Mouse (Mus musculus): ENCODE results near the gene Alox12b.
A peak's percentile ranks its signal among the peaks of the same experiment; 100 is the strongest.

Alox12b gene

DNA sequence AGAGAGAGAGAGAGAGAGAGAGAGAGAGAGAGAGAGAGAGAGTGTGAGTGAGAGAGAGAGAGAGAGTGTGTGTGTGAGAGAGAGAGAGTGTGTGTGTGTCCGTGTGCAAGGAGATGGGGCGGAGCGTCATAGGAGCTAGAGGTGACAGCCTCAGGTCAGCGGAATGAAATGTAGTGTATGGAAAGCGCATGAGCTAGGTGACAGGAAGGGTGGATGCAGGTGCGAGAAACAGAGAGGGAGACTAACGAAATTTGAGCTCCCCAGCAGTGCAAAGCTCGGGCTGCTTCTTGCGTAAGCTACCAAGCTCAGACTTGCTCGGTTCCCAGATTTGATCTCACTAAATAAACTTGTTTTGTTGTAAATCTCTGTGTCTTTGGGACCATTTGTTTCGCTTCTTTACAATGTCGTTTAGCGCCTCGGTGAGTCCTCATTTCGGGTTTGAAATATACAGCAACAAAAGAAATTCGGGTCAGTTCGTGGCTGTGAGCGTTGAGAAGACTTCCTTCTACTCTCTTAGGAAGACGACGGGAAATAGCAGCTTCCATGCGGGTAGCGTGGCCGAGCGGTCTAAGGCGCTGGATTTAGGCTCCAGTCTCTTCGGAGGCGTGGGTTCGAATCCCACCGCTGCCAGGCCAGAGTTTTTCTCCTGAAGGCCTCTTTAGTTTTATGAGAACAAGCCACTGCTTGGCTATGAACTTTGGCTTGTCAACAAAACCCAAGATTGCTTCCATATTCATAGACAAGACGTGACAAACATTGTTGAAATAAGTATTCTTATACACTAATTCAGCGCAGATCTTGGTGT, 32.9 kb upstream of the Alox12b start:
- DNase-seq (ENCODE audit: low spot score), result peak; percentile 89

DNA sequence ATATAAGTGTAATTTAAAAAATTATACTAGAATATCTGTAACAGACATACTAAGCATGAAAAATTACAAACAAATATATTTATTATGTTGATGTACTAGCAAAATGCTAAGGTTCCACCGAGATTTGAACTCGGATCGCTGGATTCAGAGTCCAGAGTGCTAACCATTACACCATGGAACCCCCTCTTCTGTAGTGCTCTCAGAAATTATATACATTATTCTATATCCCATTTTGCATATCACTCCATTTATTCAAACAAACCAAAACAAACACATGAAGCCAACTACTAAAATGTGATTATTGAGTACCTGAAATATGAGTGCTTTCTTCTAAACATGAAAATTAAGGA, 32.3 kb upstream of the Alox12b start:
- peak; percentile 81 for DNase-seq (ENCODE audit: low spot score)

DNA sequence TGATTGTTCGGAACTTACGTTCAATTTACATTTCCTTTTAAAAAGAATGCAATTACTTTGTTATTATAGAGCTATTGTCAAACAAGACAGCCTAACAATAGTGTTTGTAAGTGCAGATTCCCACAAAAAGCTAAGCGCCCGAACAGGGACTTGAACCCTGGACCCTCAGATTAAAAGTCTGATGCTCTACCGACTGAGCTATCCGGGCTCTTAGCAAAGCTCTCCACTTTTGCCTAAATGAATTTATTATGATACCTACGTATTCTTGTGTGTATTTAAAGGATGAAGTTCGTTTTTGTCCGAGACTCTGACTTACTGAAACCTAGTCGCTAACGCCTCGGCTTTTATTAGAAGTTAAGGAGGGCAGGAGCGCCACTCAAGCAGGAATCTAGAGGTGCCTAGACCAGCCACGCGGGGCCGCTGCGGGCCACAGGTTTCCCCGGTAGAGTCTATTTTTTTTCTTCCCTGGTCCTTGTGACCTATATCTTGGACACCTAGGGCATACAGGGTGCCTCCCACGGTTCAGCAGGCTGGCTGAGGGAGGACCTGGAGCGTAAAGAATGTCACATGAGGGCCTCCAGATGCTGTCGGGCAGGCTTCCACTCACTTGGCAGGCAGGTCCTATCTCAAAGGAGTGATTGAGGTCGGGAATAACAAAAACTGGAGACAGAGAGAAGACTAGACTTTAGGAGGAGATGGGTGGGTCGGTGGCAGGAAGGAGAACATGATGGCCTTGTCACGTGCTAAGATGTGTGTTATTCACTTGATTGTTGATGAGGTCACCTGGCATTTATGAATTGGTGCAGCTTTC, 31.5 kb upstream of the Alox12b start:
- DNase-seq (ENCODE audit: low spot score), result peak; percentile 90

DNA sequence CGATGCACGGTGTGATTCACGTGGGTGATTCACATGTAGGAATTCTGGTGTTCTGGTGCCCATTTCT, 31.1 kb upstream of the Alox12b start, which contains the start of gene Aloxe3:
Aloxe3 (plus strand) TSS at position 45 of the 67 bp plus-strand sequence.
- no peak for DNase-seq (ENCODE audit: low spot score)

DNA sequence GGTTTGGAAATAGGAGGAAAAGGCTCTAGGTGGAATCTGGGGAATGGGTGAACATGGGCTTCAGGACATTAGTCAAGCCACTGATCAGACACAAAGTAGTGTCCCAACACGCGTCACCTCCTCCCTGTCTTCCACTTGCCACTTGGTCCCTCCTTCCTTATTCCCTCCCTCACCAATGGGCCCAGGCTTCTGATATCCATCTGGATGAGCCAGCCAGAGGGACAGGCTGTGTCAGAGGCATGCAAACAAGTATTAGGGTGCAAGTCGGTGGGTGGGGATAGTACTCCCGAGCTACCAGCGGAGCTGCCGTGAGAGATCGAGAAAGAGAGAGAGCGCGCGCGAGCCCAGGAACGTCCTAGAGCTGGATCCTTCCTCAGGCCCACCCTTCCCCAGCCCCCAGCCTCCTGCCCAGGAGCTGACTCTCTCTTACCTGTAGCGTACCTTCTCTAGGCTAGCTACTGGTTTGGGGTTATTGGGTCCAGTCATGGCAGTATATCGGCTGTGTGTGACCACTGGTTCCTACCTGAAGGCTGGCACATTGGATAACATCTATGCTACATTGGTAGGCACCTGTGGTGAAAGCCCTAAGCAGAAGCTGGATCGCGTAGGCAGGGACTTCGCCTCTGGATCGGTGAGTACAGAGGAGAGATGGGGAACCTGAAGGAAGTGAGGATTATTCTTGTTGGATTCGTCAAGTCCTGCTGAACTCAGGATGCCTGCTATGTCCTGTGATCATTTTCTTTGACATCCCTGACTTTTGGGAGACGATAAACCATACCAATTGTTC, 30.7 kb upstream of the Alox12b start:
- DNase-seq (ENCODE audit: low spot score), result no peak

DNA sequence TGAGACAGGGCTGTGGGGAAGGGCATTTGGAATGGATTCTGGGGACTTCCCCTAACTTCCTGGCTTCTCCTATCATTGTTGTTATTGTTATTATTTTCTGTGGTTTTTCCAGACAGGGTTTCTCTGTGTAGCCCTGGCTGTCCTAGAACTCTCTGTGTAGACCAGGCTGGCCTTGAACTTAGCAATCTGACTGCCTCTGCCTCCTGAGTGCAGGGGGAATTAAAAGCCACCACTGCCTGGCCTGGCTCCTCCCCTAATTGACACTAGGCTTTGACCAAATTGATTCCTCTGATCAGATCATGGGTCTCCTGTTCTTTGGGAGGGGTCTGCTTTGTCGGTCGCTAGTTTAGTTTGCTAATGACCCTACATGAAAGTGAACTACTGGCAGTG, 30.1 kb upstream of the Alox12b start:
- DNase-seq (ENCODE audit: low spot score), result no peak

DNA sequence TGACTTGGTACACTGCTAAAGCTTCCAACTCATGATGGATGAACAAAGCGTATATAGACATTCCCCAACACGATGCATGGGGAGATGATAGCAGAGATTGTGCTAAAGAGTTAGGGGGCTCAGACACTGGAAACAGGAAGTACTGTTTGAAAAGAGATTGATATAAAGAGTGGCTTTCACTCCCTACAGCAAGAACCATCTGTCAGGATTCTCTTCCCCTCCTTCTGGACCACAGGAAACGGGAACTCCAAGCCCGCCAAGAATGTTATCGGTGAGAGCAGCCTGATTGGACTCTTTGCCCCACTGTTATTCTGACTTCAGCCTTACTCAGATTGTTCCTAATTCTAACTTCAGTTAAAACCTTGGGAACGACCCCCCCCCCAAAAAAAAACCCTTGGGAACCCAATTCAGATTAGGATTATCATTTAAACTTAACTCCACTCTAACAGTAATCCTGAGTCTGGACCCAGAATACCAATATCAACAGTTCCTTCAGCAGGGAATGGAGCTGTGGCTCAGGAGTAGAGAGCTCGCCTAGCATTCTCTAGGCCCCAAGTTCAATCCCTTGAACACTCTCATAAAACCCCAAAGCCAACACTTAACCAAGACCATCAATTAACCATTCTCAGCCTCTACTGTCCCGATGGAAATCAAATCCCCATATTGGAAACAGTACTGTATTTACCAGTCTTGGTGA, 28.2 kb upstream of the Alox12b start:
- no peak for DNase-seq (ENCODE audit: low spot score)

DNA sequence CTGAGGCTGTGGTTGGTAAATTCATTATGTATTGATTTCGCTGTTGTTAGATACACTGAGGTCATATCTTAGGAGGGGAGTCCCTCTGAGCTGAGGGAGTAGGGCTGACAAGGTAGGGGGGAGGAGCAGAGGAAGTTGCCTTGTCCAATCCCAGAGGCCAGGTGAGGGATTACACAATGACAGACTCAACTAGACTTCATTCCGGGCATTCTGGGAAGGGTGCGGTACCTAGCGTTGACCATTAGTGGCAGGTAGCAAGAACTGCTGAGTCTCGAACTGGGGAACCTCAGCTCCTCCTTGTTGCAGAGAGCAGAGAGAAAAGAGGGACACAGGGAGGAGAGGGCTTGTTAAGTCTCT, 23.2 kb upstream of the Alox12b start:
- DNase-seq (ENCODE audit: low spot score), result peak; percentile 20

DNA sequence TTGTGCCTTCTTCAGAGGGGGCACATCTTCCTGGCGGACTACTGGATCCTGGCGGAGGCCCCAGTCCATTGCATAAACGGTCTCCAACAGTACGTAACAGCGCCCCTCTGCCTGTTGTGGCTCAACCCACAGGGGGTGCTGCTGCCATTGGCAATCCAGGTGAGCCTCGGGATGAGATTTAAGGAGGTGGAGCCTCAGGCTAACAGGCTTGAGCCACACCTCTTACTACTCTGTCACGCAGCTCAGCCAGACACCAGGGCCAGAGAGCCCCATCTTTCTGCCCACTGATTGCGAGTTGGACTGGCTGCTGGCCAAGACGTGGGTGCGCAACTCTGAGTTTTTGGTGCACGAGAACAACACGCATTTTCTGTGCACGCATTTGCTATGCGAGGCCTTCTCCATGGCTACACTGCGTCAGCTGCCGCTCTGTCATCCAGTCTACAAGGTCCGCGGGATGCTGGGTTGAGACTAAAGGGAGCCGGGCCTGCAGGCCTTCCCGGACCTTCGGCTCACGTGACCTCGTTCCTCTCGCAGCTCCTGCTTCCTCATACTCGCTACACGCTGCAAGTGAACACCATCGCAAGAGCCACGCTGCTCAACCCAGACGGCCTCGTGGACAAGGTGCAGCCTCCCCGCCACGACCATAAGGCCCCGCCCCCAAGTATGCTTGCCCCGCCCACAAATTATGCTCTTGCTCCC, 22.7 kb upstream of the Alox12b start:
- peak; percentile 55 for DNase-seq (ENCODE audit: low spot score)

DNA sequence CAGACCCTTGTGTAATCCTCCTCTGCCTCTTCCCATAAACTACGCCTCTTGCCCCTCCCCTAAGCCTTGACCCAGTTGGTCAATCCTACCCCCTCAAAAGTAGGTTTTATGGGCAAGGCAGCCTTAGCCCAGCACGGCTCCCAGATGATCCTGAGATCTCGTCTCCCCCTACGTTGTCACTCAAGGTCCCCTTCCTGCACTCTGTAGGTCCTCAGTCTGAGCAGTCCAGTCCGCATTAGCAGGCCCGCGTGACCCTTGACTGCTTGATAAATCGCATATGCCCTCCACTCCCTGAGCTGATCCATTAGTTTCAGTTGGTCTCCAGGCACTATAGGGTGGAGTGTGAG, 22.2 kb upstream of the Alox12b start:
- DNase-seq (ENCODE audit: low spot score), result no peak

DNA sequence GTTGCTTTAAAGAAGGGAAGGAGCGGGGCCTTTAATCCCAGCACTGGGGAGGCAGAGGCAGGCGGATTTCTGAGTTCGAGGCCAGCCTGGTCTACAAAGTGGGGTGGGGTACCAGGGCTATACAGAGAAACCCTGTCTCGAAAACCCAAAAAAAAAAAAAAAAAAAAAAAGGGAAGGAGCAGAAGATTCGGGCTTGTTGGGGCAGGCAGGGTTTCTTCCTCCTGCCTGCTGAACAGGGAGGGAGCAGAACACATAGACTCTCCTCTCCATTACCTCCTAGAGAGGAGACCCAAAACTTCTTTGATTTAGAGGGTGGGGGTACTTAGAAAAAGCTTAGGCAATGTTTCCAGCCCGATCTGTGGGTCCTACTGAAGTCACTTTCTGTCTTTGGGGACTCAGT, 21.4 kb upstream of the Alox12b start:
- no peak for DNase-seq (ENCODE audit: low spot score)

DNA sequence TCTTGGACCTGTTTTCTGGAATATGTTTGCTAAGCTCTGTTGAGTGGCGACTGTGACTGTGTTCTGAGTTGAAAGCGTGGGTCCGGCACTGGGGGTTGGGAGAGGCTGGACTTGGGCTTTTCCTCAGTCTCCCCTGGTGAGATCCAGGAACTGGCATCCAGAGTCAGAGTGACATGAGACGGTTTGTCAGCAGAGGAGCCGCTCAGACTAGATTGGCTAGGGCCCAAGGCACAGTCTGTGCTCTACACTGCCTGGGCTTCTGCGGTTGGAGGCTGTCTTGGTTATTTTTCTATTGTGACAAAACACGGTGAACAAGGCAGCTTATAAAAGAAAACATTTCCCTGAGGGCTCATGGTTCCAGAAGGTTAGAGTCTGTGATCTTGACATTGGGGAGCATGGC, 9.2 kb upstream of the Alox12b start:
- DNase-seq (ENCODE audit: low spot score), result no peak

DNA sequence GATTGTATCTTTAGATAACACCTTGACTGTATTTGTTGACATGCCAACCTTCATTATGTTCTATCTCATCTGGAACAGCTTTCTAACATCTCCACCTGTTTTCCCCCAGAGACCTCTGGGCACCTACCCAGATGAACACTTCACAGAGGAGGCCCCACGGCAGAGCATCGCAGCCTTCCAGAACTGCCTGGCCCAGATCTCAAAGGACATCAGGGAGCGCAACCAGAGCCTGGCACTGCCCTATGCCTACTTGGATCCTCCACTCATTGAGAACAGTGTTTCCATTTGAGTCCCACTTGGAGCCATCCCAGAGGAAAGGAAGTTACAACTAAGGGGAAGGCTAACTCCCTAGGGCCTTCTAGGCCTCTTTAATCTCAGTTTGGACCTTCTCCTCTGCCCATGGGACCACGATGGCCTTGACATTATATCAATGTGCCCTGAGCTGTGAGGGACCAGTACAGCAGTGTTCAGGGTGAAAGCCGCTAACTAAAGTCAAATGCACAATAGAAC, 8.3 kb upstream of the Alox12b start:
- no peak for DNase-seq (ENCODE audit: low spot score)

DNA sequence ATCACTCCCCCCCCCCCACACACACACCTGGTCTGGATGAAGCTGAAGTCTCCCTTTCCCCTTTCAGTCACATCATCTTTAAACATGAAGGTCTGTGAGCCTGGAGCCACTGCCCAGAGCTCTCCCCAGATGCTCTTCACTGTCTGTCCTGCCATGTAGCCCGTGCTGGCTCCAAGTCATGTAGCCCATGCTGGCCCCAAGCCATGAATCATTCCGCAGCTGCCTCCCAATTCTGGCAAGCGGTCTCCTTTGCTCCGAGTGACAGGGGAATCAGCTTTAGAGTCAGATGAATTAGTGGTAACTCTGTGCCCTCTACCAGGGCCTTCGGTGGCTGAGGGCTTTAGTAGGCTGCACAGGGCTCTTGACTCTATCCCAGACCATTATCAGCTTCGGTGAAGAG, 7.1 kb upstream of the Alox12b start:
- DNase-seq (ENCODE audit: low spot score), result no peak

DNA sequence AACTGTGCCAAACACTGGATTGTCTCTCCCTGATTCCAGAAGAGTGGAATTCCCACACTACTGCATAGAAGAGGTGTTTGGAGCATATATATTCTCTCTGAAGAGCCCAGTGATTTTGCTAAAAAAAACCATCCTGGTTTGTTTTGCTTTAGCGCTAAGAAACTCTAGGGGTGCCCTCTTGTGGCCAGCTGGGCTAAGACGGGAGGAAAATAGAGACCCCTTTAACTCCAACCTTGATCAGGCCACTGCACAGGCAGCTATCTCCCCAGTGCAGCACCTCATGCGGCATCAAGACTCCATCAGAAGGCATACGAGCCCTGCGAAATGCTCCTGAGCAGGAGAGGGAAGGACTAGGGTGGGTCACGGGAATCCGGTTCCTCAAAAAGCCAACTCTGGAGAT, 6.3 kb upstream of the Alox12b start:
- DNase-seq (ENCODE audit: low spot score), result peak; percentile 64

DNA sequence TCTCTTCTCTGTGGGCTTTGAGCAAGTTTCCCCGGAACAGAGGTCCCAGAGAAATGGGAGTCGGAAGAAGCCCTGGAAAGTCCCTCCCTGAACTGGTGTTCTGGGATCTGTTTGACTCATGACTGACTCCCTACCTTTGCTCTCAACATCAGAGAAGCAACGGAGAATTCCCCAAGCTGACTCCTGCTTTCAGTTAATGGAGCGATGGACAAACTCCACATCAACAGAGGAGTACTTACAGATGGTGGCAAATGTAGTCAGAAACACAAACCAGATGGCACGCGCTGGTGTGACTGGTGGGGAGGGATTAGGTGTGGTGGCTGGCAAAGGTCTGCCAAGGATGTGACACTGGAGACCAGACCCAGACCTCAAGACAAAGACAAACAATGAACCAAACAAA, 5.8 kb upstream of the Alox12b start:
- DNase-seq (ENCODE audit: low spot score), result no peak

DNA sequence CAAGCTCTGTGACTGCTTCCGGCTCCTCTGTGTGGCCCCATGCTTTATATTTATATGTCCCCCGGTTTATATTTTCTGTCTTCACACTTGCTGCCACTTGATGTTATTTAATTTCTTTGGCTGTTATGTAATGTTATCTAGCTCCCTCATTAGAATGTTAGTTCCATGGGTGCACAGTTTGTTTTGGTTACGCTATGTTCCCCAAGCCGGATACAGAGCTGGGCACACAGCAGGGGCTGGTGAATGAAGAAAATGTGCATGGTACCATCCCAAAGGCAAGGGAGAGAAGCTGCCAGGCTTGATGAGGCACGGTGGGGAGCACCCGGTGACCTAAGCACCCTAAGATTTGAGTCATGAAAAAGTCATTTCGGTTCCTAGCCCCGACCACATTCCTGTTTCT, 3.0 kb upstream of the Alox12b start:
- DNase-seq (ENCODE audit: low spot score), result no peak

DNA sequence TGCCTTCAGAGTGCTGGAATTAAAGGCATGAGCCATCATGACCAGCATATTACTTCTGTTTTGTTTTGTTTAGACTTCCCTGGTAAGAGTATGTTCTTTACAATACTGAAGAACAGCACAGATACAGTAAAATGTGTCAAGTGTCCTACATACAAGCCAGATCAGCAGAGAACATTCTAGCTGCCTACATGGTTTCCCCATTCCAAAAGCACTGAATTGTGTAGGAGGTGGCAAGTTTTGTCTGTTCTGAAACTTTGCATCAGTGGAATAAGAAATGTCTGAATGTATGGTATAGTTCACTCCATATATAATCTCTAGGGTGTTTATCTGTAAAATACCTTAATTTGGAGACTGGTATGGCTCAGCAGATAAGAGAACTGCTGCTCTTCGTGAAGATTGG, 1.4 kb upstream of the Alox12b start:
- DNase-seq (ENCODE audit: low spot score), result no peak

DNA sequence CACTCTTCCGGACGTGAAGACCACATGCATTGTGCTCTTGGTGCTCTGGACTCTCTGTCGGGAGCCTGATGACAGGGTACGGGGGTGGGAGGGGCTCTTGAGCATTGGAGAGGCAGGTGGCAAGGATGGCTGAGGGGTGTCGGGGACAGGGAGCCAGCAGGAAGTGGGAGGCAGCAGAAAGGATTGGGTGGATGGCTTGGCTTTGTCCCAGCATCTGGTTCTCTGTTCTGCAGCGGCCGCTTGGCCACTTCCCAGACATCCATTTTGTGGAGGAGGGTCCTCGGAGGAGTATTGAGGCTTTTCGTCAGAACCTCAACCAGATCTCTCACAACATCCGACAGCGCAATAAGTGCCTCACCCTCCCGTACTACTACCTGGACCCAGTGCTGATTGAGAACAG, 12.5 kb downstream of the Alox12b start:
- DNase-seq (ENCODE audit: low spot score), result no peak

DNA sequence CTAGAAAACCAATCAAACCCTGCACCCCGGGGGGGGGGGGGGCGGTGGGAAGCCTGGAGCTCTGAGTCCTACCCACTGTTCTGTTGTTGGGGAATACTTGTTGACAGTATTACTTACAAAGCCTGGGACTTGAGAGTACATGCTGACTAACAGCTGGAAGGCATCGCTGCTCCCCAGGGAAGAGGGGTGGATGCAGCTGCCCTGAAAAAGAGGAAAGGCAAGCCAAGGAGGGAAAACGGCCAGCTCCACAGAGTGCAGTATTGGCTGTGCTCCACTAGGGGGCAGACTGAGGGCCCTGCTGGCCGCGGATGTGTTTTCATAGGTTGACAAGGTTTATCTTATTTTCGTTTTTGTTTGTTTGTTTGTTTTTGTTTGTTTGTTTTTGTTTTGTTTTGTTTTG, 14.8 kb downstream of the Alox12b start:
- DNase-seq (ENCODE audit: low spot score), result peak; percentile 68

DNA sequence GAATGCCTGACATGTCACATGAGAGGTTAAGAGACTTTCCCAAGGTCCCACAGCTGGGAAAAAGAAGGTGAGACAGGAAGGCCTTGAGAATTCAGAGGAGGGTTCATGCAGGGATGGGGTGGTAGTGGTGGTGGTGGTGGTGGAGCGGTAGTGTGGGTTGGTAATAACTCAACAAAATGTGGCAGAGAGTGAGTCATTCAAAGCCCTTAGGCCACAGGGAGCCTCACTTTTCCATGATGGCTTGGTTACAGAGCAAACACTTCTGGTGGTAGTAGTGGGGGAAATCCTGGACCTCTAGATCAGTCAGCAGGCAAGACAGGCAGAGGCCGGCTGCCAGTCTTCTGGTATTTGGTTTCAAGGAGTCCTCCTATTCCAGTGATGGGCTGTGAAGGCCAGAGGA, 15.8 kb downstream of the Alox12b start:
- no peak for DNase-seq (ENCODE audit: low spot score)

DNA sequence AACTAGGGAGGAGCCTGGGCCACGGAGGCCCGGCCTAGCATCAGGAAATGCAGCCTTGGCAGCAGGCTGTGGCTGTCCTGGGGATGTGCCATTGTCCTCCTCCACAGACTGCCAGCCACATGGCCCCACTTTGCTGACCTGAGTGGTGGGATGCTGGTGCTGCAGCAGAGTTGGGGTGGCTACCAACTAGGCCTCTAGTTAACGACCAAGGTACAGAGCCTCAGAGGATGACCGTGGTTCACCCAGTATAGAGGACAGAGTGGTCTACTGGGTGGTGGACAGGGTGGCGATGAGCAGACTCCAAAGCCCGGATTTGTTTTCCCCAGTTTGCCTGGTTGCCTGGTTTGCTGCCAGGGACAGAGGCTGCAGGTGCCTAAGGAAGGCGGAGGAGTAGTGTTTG, 17.9 kb downstream of the Alox12b start:
- DNase-seq (ENCODE audit: low spot score), result no peak
